Mouse (Mus musculus) T-helper 1 cell (primary cell): ENCODE results near the gene Cyp2c23.

Experiments
- in situ Hi-C: fragments of 300-600 bp; cut with MboI, MseI; formaldehyde crosslinking; loops from one replicate; pipeline ENCODE4 v1.15.1; 2025; ENCODE audit warnings: high pct_unique_total_duplicates

Cyp2c23 gene

GRCm38 (mm10) chr19:43973711-43974110 is 55.3 kb downstream of the Cyp2c23 start:
- in situ Hi-C loops = no loop called here

GRCm38 (mm10) chr19:43972129-43972528 is 56.9 kb downstream of the Cyp2c23 start:
- in situ Hi-C loops = no loop called here

GRCm38 (mm10) chr19:43968436-43969026 is 60.5 kb downstream of the Cyp2c23 start:
- in situ Hi-C loops = no loop called here

GRCm38 (mm10) chr19:43966481-43966880 is 62.5 kb downstream of the Cyp2c23 start:
- in situ Hi-C loops = no loop called here

GRCm38 (mm10) chr19:43965496-43966085 is 63.4 kb downstream of the Cyp2c23 start:
- in situ Hi-C loops = no loop called here

GRCm38 (mm10) chr19:43962795-43963194 is 66.2 kb downstream of the Cyp2c23 start:
- in situ Hi-C loops = loop anchor here (5.0 kb wide), 1 partner anchor 105 kb away; no protein-coding TSS in a partner anchor

GRCm38 (mm10) chr19:43961185-43961584 is 67.8 kb downstream of the Cyp2c23 start:
- in situ Hi-C loops = loop anchor here (5.0 kb wide), 1 partner anchor 104 kb away; no protein-coding TSS in a partner anchor

GRCm38 (mm10) chr19:43960014-43960413 is 69.0 kb downstream of the Cyp2c23 start:
- in situ Hi-C loops = loop anchor here (5.0 kb wide), 1 partner anchor 103 kb away; no protein-coding TSS in a partner anchor

GRCm38 (mm10) chr19:43959162-43959561 is 69.8 kb downstream of the Cyp2c23 start:
- in situ Hi-C loops = loop anchor here (5.0 kb wide), 1 partner anchor 127 kb away; no protein-coding TSS in a partner anchor

GRCm38 (mm10) chr19:43957881-43958280 is 71.1 kb downstream of the Cyp2c23 start:
- in situ Hi-C loops = loop anchor here (5.0 kb wide), 1 partner anchor 126 kb away; no protein-coding TSS in a partner anchor

GRCm38 (mm10) chr19:43957402-43957801 is 71.6 kb downstream of the Cyp2c23 start:
- in situ Hi-C loops = loop anchor here (5.0 kb wide), 1 partner anchor 125 kb away; no protein-coding TSS in a partner anchor

- in situ Hi-C loops = loop anchor here (5.0 kb wide), 1 partner anchor 123 kb away; no protein-coding TSS in a partner anchor
Observed at GRCm38 (mm10) chr19:43955266-43955665, 73.7 kb downstream of the Cyp2c23 start.
